Mouse (Mus musculus) kidney, embryonic 14.5 days (tissue): ENCODE measurements around the gene Lrrc7. TPM values are rescaled to one million over a fixed set of nuclear protein-coding genes. Genes with fewer than 3 reads are reported as not detected.

Experiments
- ATAC-seq: fragments of 200-750 bp; cut with Nextera tagmentation; 2 replicates; pipeline ENCODE4 v1.8.0; 2017; ENCODE audit warnings: moderate number of reproducible peaks, mild to moderate bottlenecking, moderate TSS enrichment, moderate library complexity; ENCODE audit not compliant: low FRiP score, low TSS enrichment
- H3K27ac ChIP-seq: fragments of 300-500 bp; sonication (generic); 2 replicates; pipeline ENCODE4 v1.5.1; 2014; ENCODE audit warnings: low read depth, mild to moderate bottlenecking, low read length, moderate library complexity, mixed read lengths
- H3K27me3 ChIP-seq: fragments of 300-500 bp; sonication (generic); 2 replicates; pipeline ENCODE4 v1.6.1; 2014; ENCODE audit warnings: mild to moderate bottlenecking, low read length; ENCODE audit not compliant: control insufficient read depth, insufficient read depth
- H3K36me3 ChIP-seq: fragments of 300-500 bp; sonication (generic); 2 replicates; pipeline ENCODE4 v1.6.1; 2014; ENCODE audit warnings: low read length, mixed read lengths; ENCODE audit not compliant: control insufficient read depth, insufficient read depth
- H3K4me1 ChIP-seq: fragments of 300-500 bp; sonication (generic); 2 replicates; pipeline ENCODE4 v1.6.1; 2014; ENCODE audit warnings: low read length, mixed read lengths; ENCODE audit not compliant: control insufficient read depth, insufficient read depth
- H3K4me2 ChIP-seq: fragments of 300-500 bp; sonication (generic); replicated peaks from 2 replicates; pipeline ENCODE4 v1.6.1; 2014; ENCODE audit warnings: low read depth, mild to moderate bottlenecking, low read length
- H3K4me3 ChIP-seq: fragments of 300-500 bp; sonication (generic); 2 replicates; pipeline ENCODE4 v1.5.1; 2014; ENCODE audit warnings: mild to moderate bottlenecking, low read length
- H3K9ac ChIP-seq: fragments of 300-500 bp; sonication (generic); 2 replicates; pipeline ENCODE4 v1.6.1; 2014; ENCODE audit warnings: low read depth, mild to moderate bottlenecking, low read length, moderate library complexity
- H3K9me3 ChIP-seq: fragments of 300-500 bp; sonication (generic); 2 replicates; pipeline ENCODE4 v1.6.1; 2016; ENCODE audit warnings: low read length; ENCODE audit not compliant: control insufficient read depth
- WGBS: fragments of 180-500 bp; shearing (Covaris S2); extraction: QIAGEN DNeasy Blood & Tissue Kit; methylation state at CpG from one replicate; pipeline ENCODE4 v1.1.7; 2014; 5-methylcytosine and 5-hydroxymethylcytosine counted together
- polyA plus RNA-seq: library from polyadenylated mRNA; unstranded; fragments of >200 nt; fragmentation: Nextera tagmentation; extraction: Ambion mirVana; gene quantifications from 2 replicates; pipeline ENCODE4 v1.2.1, GENCODE M21; 2014

Gene Lrrc7
- polyA plus RNA-seq, 1 experiment from 2014 or later, result 0.32 TPM

- H3K4me1 ChIP-seq, result no peaks in the 10 kb centered on the region
- no peak overlapping the region for H3K4me3 ChIP-seq
- no peak overlapping the region for H3K4me2 ChIP-seq
- no peaks in the 10 kb centered on the region for H3K36me3 ChIP-seq
- H3K9me3 ChIP-seq, result no peaks in the 10 kb centered on the region
- H3K9ac ChIP-seq, result no peak overlapping the region
- H3K27ac ChIP-seq, result no peak overlapping the region
- ATAC-seq, result no peak
- H3K27me3 ChIP-seq, result no peaks in the 10 kb centered on the region
These were observed 231.9 kb downstream of the Lrrc7 start for GRCm38 (mm10) chr3:158330085-158330484.

- H3K4me3 ChIP-seq, result no peak overlapping the region
- no peaks in the 10 kb centered on the region for H3K36me3 ChIP-seq
- H3K4me1 ChIP-seq, result no peaks in the 10 kb centered on the region
- H3K9me3 ChIP-seq, result no peaks in the 10 kb centered on the region
- H3K27me3 ChIP-seq, result no peaks in the 10 kb centered on the region
- H3K4me2 ChIP-seq, result no peak overlapping the region
- no peak for ATAC-seq
- 75% methylated on average over 2 of the region's 2 CpGs for WGBS
- no peak overlapping the region for H3K27ac ChIP-seq
- no peak overlapping the region for H3K9ac ChIP-seq
These were observed 251.6 kb downstream of the Lrrc7 start for GRCm38 (mm10) chr3:158310391-158310790.

- H3K4me1 ChIP-seq, result no peaks in the 10 kb centered on the region
- H3K27ac ChIP-seq, result no peak overlapping the region
- H3K36me3 ChIP-seq, result no peaks in the 10 kb centered on the region
- H3K9me3 ChIP-seq, result no peaks in the 10 kb centered on the region
- H3K4me3 ChIP-seq, result no peak overlapping the region
- H3K4me2 ChIP-seq, result no peak overlapping the region
- H3K9ac ChIP-seq, result no peak overlapping the region
- H3K27me3 ChIP-seq, result no peaks in the 10 kb centered on the region
- no peak for ATAC-seq
These were observed 254.6 kb downstream of the Lrrc7 start for GRCm38 (mm10) chr3:158307415-158307814.

- Histone ChIP-seq H3K4me3 (no peak overlapping the region), H3K36me3 (no peaks in the 10 kb centered on the region), H3K27me3 (no peaks in the 10 kb centered on the region), H3K4me2 (no peak overlapping the region), H3K27ac (no peak overlapping the region), H3K9me3 (no peaks in the 10 kb centered on the region), H3K9ac (no peak overlapping the region), H3K4me1 (no peaks in the 10 kb centered on the region)
- 79% methylated on average over 3 of the region's 3 CpGs for WGBS
- ATAC-seq, result no peak
These were observed 263.3 kb downstream of the Lrrc7 start for GRCm38 (mm10) chr3:158298732-158299131.

- Histone ChIP-seq H3K27ac (no peak overlapping the region), H3K36me3 (no peaks in the 10 kb centered on the region), H3K4me2 (no peak overlapping the region), H3K4me1 (no peaks in the 10 kb centered on the region), H3K9ac (no peak overlapping the region), H3K4me3 (no peak overlapping the region), H3K9me3 (no peaks in the 10 kb centered on the region), H3K27me3 (no peaks in the 10 kb centered on the region)
- no peak for ATAC-seq
- 72% methylated on average over 5 of the region's 5 CpGs for WGBS
These were observed 267.0 kb downstream of the Lrrc7 start for GRCm38 (mm10) chr3:158295041-158295440.

GRCm38 (mm10) chr3:158284431-158284830 is 277.6 kb downstream of the Lrrc7 start:
- Histone ChIP-seq H3K4me1 (no peaks in the 10 kb centered on the region), H3K36me3 (no peaks in the 10 kb centered on the region), H3K27me3 (no peaks in the 10 kb centered on the region), H3K4me2 (no peak overlapping the region), H3K9ac (no peak overlapping the region), H3K27ac (no peak overlapping the region), H3K4me3 (no peak overlapping the region), H3K9me3 (no peaks in the 10 kb centered on the region)
- ATAC-seq, result no peak
- WGBS, result 44% methylated on average over 1 of the region's 1 CpGs

GRCm38 (mm10) chr3:158278631-158279030 is 283.4 kb downstream of the Lrrc7 start:
- no peak overlapping the region for H3K9ac ChIP-seq
- 77% methylated on average over 2 of the region's 2 CpGs for WGBS
- no peak for ATAC-seq

GRCm38 (mm10) chr3:158272700-158273099 is 289.3 kb downstream of the Lrrc7 start:
- H3K9ac ChIP-seq, result no peak overlapping the region
- no peak overlapping the region for H3K4me3 ChIP-seq
- H3K27ac ChIP-seq, result no peak overlapping the region
- H3K9me3 ChIP-seq, result no peaks in the 10 kb centered on the region
- ATAC-seq, result no peak
- no peaks in the 10 kb centered on the region for H3K4me1 ChIP-seq
- no peaks in the 10 kb centered on the region for H3K27me3 ChIP-seq
- no peak overlapping the region for H3K4me2 ChIP-seq
- no peaks in the 10 kb centered on the region for H3K36me3 ChIP-seq
- WGBS, result 100% methylated on average over 1 of the region's 1 CpGs

More at GRCm38 (mm10) chr3:158278631-158279030, 283.4 kb downstream of the Lrrc7 start:
- Histone ChIP-seq H3K36me3 (no peaks in the 10 kb centered on the region), H3K4me2 (no peak overlapping the region), H3K9me3 (no peaks in the 10 kb centered on the region), H3K27ac (no peak overlapping the region), H3K4me1 (no peaks in the 10 kb centered on the region), H3K4me3 (no peak overlapping the region), H3K27me3 (no peaks in the 10 kb centered on the region)

GRCm38 (mm10) chr3:158270887-158271286 is 291.1 kb downstream of the Lrrc7 start:
- 73% methylated on average over 1 of the region's 1 CpGs for WGBS
- Histone ChIP-seq H3K4me3 (no peak overlapping the region), H3K9ac (no peak overlapping the region), H3K36me3 (no peaks in the 10 kb centered on the region), H3K4me1 (no peaks in the 10 kb centered on the region), H3K27me3 (no peaks in the 10 kb centered on the region), H3K9me3 (no peaks in the 10 kb centered on the region), H3K4me2 (no peak overlapping the region), H3K27ac (no peak overlapping the region)
- no peak for ATAC-seq

GRCm38 (mm10) chr3:158252576-158252975 is 309.4 kb downstream of the Lrrc7 start:
- H3K4me2 ChIP-seq, result no peak overlapping the region
- no peaks in the 10 kb centered on the region for H3K27me3 ChIP-seq
- no peak overlapping the region for H3K27ac ChIP-seq
- no peaks in the 10 kb centered on the region for H3K9me3 ChIP-seq
- no peak overlapping the region for H3K4me3 ChIP-seq
- no peak for ATAC-seq
- no peaks in the 10 kb centered on the region for H3K36me3 ChIP-seq
- no peak overlapping the region for H3K9ac ChIP-seq
- no peaks in the 10 kb centered on the region for H3K4me1 ChIP-seq
